Mouse (Mus musculus): Measurements from ENCODE around the gene Nrde2. TPM values are rescaled to one million over a fixed set of nuclear protein-coding genes. Genes with fewer than 3 reads are reported as not detected.

Gene Nrde2
- polyA plus RNA-seq, 1 experiment: 8.3 TPM

DNA sequence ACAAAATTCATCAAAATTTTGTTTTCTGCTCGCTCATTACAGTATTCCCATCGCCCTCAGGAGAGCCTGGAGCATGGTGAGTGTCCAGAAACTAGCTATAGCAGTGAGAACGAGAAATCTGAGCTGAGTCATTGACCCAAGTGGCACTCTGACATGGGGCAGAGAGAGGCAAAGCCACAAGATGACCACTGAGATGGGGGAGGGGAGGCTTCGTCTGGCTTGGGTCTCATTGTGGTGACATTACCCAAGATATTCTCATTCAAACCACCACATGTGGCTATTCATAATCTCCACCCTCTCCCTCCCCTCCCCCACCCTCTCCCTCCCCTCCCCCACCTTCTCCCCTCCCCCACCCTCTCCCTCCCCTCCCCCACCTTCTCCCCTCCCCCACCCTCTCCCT, 52.0 kb downstream of the Nrde2 start:
- no peak overlapping the region for H3K27ac ChIP-seq (ENCODE audit: insufficient read depth, low read depth, low read length)
- 40% methylated on average over 4 of the region's 4 CpGs for WGBS
- H3K36me3 ChIP-seq (ENCODE audit: control insufficient read depth, insufficient read depth, low read length): no peaks in the 10 kb centered on the region
- no peaks in the 10 kb centered on the region for H3K27me3 ChIP-seq (replicated peaks; ENCODE audit: control insufficient read depth, insufficient read depth, low read length)
- DNase-seq: no peak
- no peak for TF ChIP-seq POLR2A (IDR thresholded peaks at IDR 0.05; ENCODE audit: low read depth, low read length)
- no peak for TF ChIP-seq CTCF (conservative IDR thresholded peaks at IDR 0.05; ENCODE audit: insufficient read depth, insufficient read length, low read depth, low read length)
- no peak overlapping the region for H3K4me3 ChIP-seq (ENCODE audit: insufficient read depth, low read depth, low read length)
- peaks cover 3% of the 10 kb centered on the region; the same call in 1 of the 2 replicates for H3K4me1 ChIP-seq (ENCODE audit: control insufficient read depth, insufficient read depth, low read length)

- peak; percentile 68 for TF ChIP-seq CTCF (conservative IDR thresholded peaks at IDR 0.05; ENCODE audit: insufficient read depth, insufficient read length, low read depth, low read length)
- no peak for TF ChIP-seq POLR2A (IDR thresholded peaks at IDR 0.05; ENCODE audit: low read depth, low read length)
- DNase-seq: peak; percentile 76
- Histone ChIP-seq H3K27me3 (replicated peaks; ENCODE audit: control insufficient read depth, insufficient read depth, low read length) (no peaks in the 10 kb centered on the region), H3K36me3 (ENCODE audit: control insufficient read depth, insufficient read depth, low read length) (no peaks in the 10 kb centered on the region), H3K27ac (ENCODE audit: insufficient read depth, low read depth, low read length) (no peak overlapping the region), H3K4me1 (ENCODE audit: control insufficient read depth, insufficient read depth, low read length) (peaks cover 3% of the 10 kb centered on the region; the same call in 1 of the 2 replicates), H3K4me3 (ENCODE audit: insufficient read depth, low read depth, low read length) (no peak overlapping the region)
- WGBS: 12% methylated on average over 20 of the region's 20 CpGs
Measured at GRCm38 (mm10) chr12:100106275-100106895, 53.1 kb downstream of the Nrde2 start.

GRCm38 (mm10) chr12:100104530-100104929, 54.9 kb downstream of the Nrde2 start:
- Histone ChIP-seq H3K4me1 (ENCODE audit: control insufficient read depth, insufficient read depth, low read length) (no peaks in the 10 kb centered on the region), H3K4me3 (ENCODE audit: insufficient read depth, low read depth, low read length) (no peak overlapping the region), H3K36me3 (ENCODE audit: control insufficient read depth, insufficient read depth, low read length) (no peaks in the 10 kb centered on the region), H3K27me3 (replicated peaks; ENCODE audit: control insufficient read depth, insufficient read depth, low read length) (no peaks in the 10 kb centered on the region), H3K27ac (ENCODE audit: insufficient read depth, low read depth, low read length) (no peak overlapping the region)
- DNase-seq: no peak
- TF ChIP-seq POLR2A (IDR thresholded peaks at IDR 0.05; ENCODE audit: low read depth, low read length) (no peak), CTCF (conservative IDR thresholded peaks at IDR 0.05; ENCODE audit: insufficient read depth, insufficient read length, low read depth, low read length) (no peak)
- WGBS: 85% methylated on average over 5 of the region's 5 CpGs

DNA sequence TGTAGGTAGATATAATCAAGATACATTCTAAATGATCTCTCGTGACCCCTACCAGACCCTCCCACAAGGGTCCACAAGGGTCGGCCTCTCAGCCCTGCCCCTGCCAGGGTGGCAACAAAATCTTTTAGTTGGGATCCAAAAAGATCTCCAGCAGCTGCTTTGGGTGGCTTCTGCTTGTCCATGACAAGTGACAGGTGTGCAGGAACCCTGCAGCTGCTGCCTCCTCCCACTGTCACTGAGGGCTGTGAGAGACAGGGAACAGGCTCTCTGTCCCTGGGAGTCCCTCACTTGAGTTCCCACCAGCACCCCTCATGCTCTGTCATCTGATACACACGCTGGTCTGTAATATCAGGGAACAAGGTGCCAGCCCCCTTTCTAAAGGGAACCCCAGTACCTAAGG, 57.8 kb downstream of the Nrde2 start:
- WGBS: 64% methylated on average over 3 of the region's 3 CpGs
- no peaks in the 10 kb centered on the region for H3K4me1 ChIP-seq (ENCODE audit: control insufficient read depth, insufficient read depth, low read length)
- H3K27me3 ChIP-seq (replicated peaks; ENCODE audit: control insufficient read depth, insufficient read depth, low read length): no peaks in the 10 kb centered on the region
- H3K36me3 ChIP-seq (ENCODE audit: control insufficient read depth, insufficient read depth, low read length): no peaks in the 10 kb centered on the region
- no peak overlapping the region for H3K27ac ChIP-seq (ENCODE audit: insufficient read depth, low read depth, low read length)
- H3K4me3 ChIP-seq (ENCODE audit: insufficient read depth, low read depth, low read length): no peak overlapping the region
- DNase-seq: no peak
- TF ChIP-seq CTCF (conservative IDR thresholded peaks at IDR 0.05; ENCODE audit: insufficient read depth, insufficient read length, low read depth, low read length) (no peak), POLR2A (IDR thresholded peaks at IDR 0.05; ENCODE audit: low read depth, low read length) (no peak)

- TF ChIP-seq CTCF (conservative IDR thresholded peaks at IDR 0.05; ENCODE audit: insufficient read depth, insufficient read length, low read depth, low read length): no peak
- no peak for TF ChIP-seq POLR2A (IDR thresholded peaks at IDR 0.05; ENCODE audit: low read depth, low read length)
- Histone ChIP-seq H3K4me3 (ENCODE audit: insufficient read depth, low read depth, low read length) (no peak overlapping the region), H3K4me1 (ENCODE audit: control insufficient read depth, insufficient read depth, low read length) (no peaks in the 10 kb centered on the region), H3K27me3 (replicated peaks; ENCODE audit: control insufficient read depth, insufficient read depth, low read length) (no peaks in the 10 kb centered on the region), H3K27ac (ENCODE audit: insufficient read depth, low read depth, low read length) (no peak overlapping the region), H3K36me3 (ENCODE audit: control insufficient read depth, insufficient read depth, low read length) (no peaks in the 10 kb centered on the region)
- WGBS: 72% methylated on average over 3 of the region's 3 CpGs
- no peak for DNase-seq
Measured at GRCm38 (mm10) chr12:100100707-100101030, 58.8 kb downstream of the Nrde2 start.

- TF ChIP-seq CTCF (conservative IDR thresholded peaks at IDR 0.05; ENCODE audit: insufficient read depth, insufficient read length, low read depth, low read length) (no peak), POLR2A (IDR thresholded peaks at IDR 0.05; ENCODE audit: low read depth, low read length) (no peak)
- H3K27me3 ChIP-seq (replicated peaks; ENCODE audit: control insufficient read depth, insufficient read depth, low read length): no peaks in the 10 kb centered on the region
- H3K4me3 ChIP-seq (ENCODE audit: insufficient read depth, low read depth, low read length): no peak overlapping the region
- H3K36me3 ChIP-seq (ENCODE audit: control insufficient read depth, insufficient read depth, low read length): no peaks in the 10 kb centered on the region
- H3K27ac ChIP-seq (ENCODE audit: insufficient read depth, low read depth, low read length): no peak overlapping the region
- H3K4me1 ChIP-seq (ENCODE audit: control insufficient read depth, insufficient read depth, low read length): no peaks in the 10 kb centered on the region
- DNase-seq: no peak
- 66% methylated on average over 3 of the region's 3 CpGs for WGBS
Measured at GRCm38 (mm10) chr12:100099971-100100706, 59.3 kb downstream of the Nrde2 start.

DNA sequence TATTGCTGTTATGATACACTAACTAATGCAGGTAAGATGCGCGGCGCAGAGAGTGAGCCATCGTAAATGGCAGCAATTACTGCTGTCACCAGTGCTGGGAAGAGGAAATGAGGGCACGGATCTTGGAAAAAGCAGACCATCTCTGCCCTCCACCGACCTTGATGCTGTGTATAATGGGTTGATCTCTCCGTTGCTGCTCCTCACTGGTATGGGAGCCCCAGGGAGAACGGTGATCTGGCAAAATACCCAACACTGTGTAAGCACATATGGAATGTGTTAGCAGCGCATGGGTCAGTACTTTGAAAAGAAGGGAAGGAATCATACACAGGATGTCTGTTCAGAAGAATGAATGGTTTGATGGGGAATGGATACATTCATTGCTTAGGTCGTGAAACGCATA, 66.4 kb downstream of the Nrde2 start:
- WGBS: 85% methylated on average over 11 of the region's 11 CpGs
- TF ChIP-seq CTCF (conservative IDR thresholded peaks at IDR 0.05; ENCODE audit: insufficient read depth, insufficient read length, low read depth, low read length) (no peak), POLR2A (IDR thresholded peaks at IDR 0.05; ENCODE audit: low read depth, low read length) (no peak)
- H3K36me3 ChIP-seq (ENCODE audit: control insufficient read depth, insufficient read depth, low read length): no peaks in the 10 kb centered on the region
- H3K4me3 ChIP-seq (ENCODE audit: insufficient read depth, low read depth, low read length): no peak overlapping the region
- H3K4me1 ChIP-seq (ENCODE audit: control insufficient read depth, insufficient read depth, low read length): no peaks in the 10 kb centered on the region
- DNase-seq: no peak
- no peak overlapping the region for H3K27ac ChIP-seq (ENCODE audit: insufficient read depth, low read depth, low read length)
- no peaks in the 10 kb centered on the region for H3K27me3 ChIP-seq (replicated peaks; ENCODE audit: control insufficient read depth, insufficient read depth, low read length)

Measured in kidney, adult 2 months (tissue).